Mouse (Mus musculus): ENCODE results near the gene Klhl22. TPM values are rescaled to one million over a fixed set of nuclear protein-coding genes. Genes with fewer than 3 reads are reported as not detected.

Gene Klhl22
- total RNA-seq (2023): 10 to 100 TPM in 1 of 2 experiments, 1 to 10 TPM in 1; 9.5 to 13.6 TPM

GRCm38 (mm10) chr16:17759344-17759773 lies at the start of gene Klhl22:
Gene Klhl22 (plus strand): TSS chr16:17759618.

GRCm38 (mm10) chr16:17732841-17733340 lies 26.5 kb upstream of the Klhl22 start, which contains the start of gene Med15:
Gene Med15 (minus strand): TSS chr16:17732891.

GRCm38 (mm10) chr16:17796971-17797811 lies 37.8 kb downstream of the Klhl22 start, which contains the start of gene Scarf2:
Gene Scarf2 (plus strand): TSS chr16:17797282.

GRCm38 (mm10) chr16:17832821-17833220 lies 73.4 kb downstream of the Klhl22 start, which contains the start of gene B830017H08Rik:
Gene B830017H08Rik (plus strand): TSS chr16:17833121.

GRCm38 (mm10) chr16:17838051-17838450 lies 78.6 kb downstream of the Klhl22 start, which contains the start of gene Car15:
Gene Car15 (minus strand): TSS chr16:17838364.

Other genes with a start within 250 kb of the Klhl22 start
- 10 to 100 TPM; 14.0 to 25.7 TPM for gene Thap7, start 228.5 kb upstream of the Klhl22 start, total RNA-seq (2023)
- not detected for gene Lrrc74b, start 198.4 kb upstream of the Klhl22 start, total RNA-seq (2023)
- not detected for gene P2rx6, start 197.7 kb upstream of the Klhl22 start, total RNA-seq (2023)
- under 1 TPM; 0.64 to 0.82 TPM for gene Slc7a4, start 176.4 kb upstream of the Klhl22 start, total RNA-seq (2023)
- gene Smpd4, start 140.3 kb upstream of the Klhl22 start, total RNA-seq (2023): 10 to 100 TPM; 26.3 to 30.6 TPM
- 1 to 10 TPM in 1 of 2 experiments, not detected in 1; 1.1 TPM for gene Ccdc74a, start 113.1 kb upstream of the Klhl22 start, total RNA-seq (2023)
- gene Med15, start 26.7 kb upstream of the Klhl22 start, total RNA-seq (2023): 10 to 100 TPM; 84.2 TPM
- not detected for gene Scarf2, start 37.7 kb downstream of the Klhl22 start, total RNA-seq (2023)
- gene B830017H08Rik, start 73.5 kb downstream of the Klhl22 start, total RNA-seq (2023): not detected
- gene Car15, start 78.7 kb downstream of the Klhl22 start, total RNA-seq (2023): 1 to 10 TPM; 3.5 to 3.9 TPM
- gene Gm20518, start 132.1 kb downstream of the Klhl22 start, total RNA-seq (2023): under 1 TPM; 0.35 to 0.76 TPM
- not detected for gene Tssk1, start 134.6 kb downstream of the Klhl22 start, total RNA-seq (2023)
- gene Dgcr2, start 138.9 kb downstream of the Klhl22 start, total RNA-seq (2023): 10 to 100 TPM; 37.2 to 42.9 TPM
- not detected for gene Tssk2, start 139.0 kb downstream of the Klhl22 start, total RNA-seq (2023)
- gene Ess2, start 151.7 kb downstream of the Klhl22 start, total RNA-seq (2023): 10 to 100 TPM; 27.8 to 32.6 TPM
- gene Gsc2, start 155.4 kb downstream of the Klhl22 start, total RNA-seq (2023): not detected
- 10 to 100 TPM; 16.3 to 17.2 TPM for gene Slc25a1, start 168.6 kb downstream of the Klhl22 start, total RNA-seq (2023)
- 1 to 10 TPM in 1 of 2 experiments, under 1 TPM in 1; 0.56 to 2.1 TPM for gene Vpreb2, start 220.8 kb downstream of the Klhl22 start, total RNA-seq (2023)